Mouse (Mus musculus): ENCODE measurements around the gene Jak2. TPM values are rescaled to one million over a fixed set of nuclear protein-coding genes. Genes with fewer than 3 reads are reported as not detected.
A peak's percentile ranks its signal among the peaks of the same experiment; 100 is the strongest.

Gene Jak2
- polyA plus RNA-seq, 1 experiment from 2014 or later, result 9.8 TPM

DNA sequence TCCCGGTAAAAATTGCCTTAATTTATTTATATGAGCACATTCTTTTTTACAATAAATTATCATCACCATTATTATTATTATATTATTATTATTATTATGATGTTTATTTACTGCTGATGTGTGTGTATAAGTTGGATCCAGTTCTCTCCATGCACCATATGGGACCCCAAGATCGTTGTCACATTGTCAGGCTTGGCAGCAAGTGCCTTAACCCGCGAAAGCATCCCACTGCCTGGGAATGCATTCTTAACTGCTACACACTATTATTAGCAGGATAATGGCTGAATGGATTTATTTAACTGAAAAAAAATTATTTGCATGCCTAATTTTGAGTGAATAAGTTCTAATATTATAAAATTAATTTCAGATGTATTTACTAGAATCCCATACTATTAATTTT is 74.8 kb downstream of the Jak2 start:
- 91% methylated on average over 4 of the region's 4 CpGs for WGBS (ENCODE audit: insufficient replicate concordance)
- Histone ChIP-seq H3K27me3 (ENCODE audit: control insufficient read depth, insufficient read depth, low read length) (no peaks in the 10 kb centered on the region), H3K9ac (ENCODE audit: low read depth, low read length) (no peak overlapping the region), H3K4me3 (ENCODE audit: low read depth, low read length) (no peak overlapping the region), H3K36me3 (ENCODE audit: control insufficient read depth, insufficient read depth, low read length) (no peaks in the 10 kb centered on the region), H3K4me1 (ENCODE audit: control insufficient read depth, insufficient read depth, low read length) (no peaks in the 10 kb centered on the region), H3K4me2 (no peak overlapping the region), H3K27ac (ENCODE audit: low read depth, low read length) (no peak overlapping the region), H3K9me3 (replicated peaks; ENCODE audit: control insufficient read depth, low read length) (no peaks in the 10 kb centered on the region)
- ATAC-seq (replicated peaks; ENCODE audit: insufficient number of reproducible peaks, low FRiP score, low TSS enrichment), result no peak

DNA sequence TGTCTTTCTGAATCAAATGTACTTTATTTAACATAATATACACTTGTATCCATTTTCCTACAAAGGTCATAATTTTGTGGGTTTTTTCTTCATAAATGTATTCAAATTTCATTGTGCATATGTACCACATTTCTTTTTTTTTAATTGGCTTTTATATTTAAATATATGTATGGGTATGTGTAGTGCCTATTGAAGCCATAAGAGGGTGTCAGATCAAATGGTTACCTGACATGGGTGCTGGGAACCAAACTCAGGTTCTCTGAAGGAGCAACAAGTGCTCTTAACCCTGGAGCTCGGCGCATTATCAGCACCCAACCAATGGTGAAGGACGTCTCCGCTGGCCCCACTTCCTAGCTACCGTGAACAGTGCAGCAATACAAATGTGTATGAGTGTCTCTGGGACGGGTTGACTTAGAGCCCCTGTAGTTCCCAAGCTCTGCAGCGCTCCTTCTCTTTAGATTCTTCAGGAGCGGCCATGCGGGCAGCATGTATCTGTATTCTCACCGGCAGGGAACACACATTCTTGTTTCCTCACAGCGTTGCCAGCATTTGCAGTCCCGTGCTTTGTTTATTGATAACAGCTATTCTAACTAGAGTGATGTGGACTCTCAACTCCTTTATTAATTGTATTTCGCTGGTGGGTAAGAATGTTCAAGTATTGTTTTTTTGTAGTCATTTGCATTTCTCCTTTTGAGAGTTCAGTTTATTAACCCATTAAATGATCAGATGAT is 75.4 kb downstream of the Jak2 start:
- no peaks in the 10 kb centered on the region for H3K36me3 ChIP-seq (ENCODE audit: control insufficient read depth, insufficient read depth, low read length)
- WGBS (ENCODE audit: insufficient replicate concordance), result 74% methylated on average over 13 of the region's 13 CpGs
- H3K27me3 ChIP-seq (ENCODE audit: control insufficient read depth, insufficient read depth, low read length), result no peaks in the 10 kb centered on the region
- no peaks in the 10 kb centered on the region for H3K9me3 ChIP-seq (replicated peaks; ENCODE audit: control insufficient read depth, low read length)
- ATAC-seq (replicated peaks; ENCODE audit: insufficient number of reproducible peaks, low FRiP score, low TSS enrichment), result no peak
- H3K9ac ChIP-seq (ENCODE audit: low read depth, low read length), result no peak overlapping the region
- no peak overlapping the region for H3K27ac ChIP-seq (ENCODE audit: low read depth, low read length)
- no peak overlapping the region for H3K4me2 ChIP-seq
- H3K4me3 ChIP-seq (ENCODE audit: low read depth, low read length), result no peak overlapping the region
- H3K4me1 ChIP-seq (ENCODE audit: control insufficient read depth, insufficient read depth, low read length), result no peaks in the 10 kb centered on the region

- Histone ChIP-seq H3K27me3 (ENCODE audit: control insufficient read depth, insufficient read depth, low read length) (no peaks in the 10 kb centered on the region), H3K27ac (ENCODE audit: low read depth, low read length) (no peak within 1 kb of the TSS), H3K4me3 (ENCODE audit: low read depth, low read length) (peak within 1 kb of the TSS; percentile 47), H3K4me2 (peak within 1 kb of the TSS; percentile 82), H3K9ac (ENCODE audit: low read depth, low read length) (peak within 1 kb of the TSS; percentile 63), H3K4me1 (ENCODE audit: control insufficient read depth, insufficient read depth, low read length) (no peaks in the 10 kb centered on the region), H3K9me3 (replicated peaks; ENCODE audit: control insufficient read depth, low read length) (no peaks in the 10 kb centered on the region), H3K36me3 (ENCODE audit: control insufficient read depth, insufficient read depth, low read length) (no peaks in the 10 kb centered on the region)
- no peak for ATAC-seq (replicated peaks; ENCODE audit: insufficient number of reproducible peaks, low FRiP score, low TSS enrichment)
- WGBS (ENCODE audit: insufficient replicate concordance), result 2% methylated on average over 23 of the region's 23 CpGs
Observed at GRCm38 (mm10) chr19:29334068-29334745, 82.6 kb downstream of the Jak2 start, which contains the start of gene Rln1. Gene Rln1, minus strand, starts transcription at chr19:29334670.

GRCm38 (mm10) chr19:29336624-29337023 is 85.0 kb downstream of the Jak2 start:
- no peak overlapping the region for H3K4me3 ChIP-seq (ENCODE audit: low read depth, low read length)

DNA sequence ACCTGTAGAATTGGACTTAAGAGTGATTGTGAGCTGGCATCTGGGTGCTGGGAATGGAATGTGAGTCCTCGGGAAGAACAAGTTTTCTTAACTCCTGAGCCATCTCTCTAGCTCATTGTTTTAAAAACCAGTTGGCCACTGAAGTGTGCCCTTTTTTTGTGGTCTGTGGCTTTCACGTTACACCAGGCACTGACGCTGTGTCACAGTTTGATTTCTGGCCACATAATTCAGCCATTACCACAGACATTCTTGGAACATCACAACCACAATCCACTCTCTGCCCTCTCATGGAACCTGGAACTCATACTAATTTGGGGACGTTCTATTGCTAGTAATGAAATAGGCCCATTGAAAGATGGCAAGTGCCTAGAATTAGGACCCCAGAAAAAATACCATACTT is 89.4 kb downstream of the Jak2 start:
- Histone ChIP-seq H3K27me3 (ENCODE audit: control insufficient read depth, insufficient read depth, low read length) (no peaks in the 10 kb centered on the region), H3K4me1 (ENCODE audit: control insufficient read depth, insufficient read depth, low read length) (no peaks in the 10 kb centered on the region), H3K27ac (ENCODE audit: low read depth, low read length) (no peak overlapping the region), H3K9me3 (replicated peaks; ENCODE audit: control insufficient read depth, low read length) (no peaks in the 10 kb centered on the region), H3K9ac (ENCODE audit: low read depth, low read length) (no peak overlapping the region), H3K4me3 (ENCODE audit: low read depth, low read length) (no peak overlapping the region), H3K4me2 (no peak overlapping the region), H3K36me3 (ENCODE audit: control insufficient read depth, insufficient read depth, low read length) (no peaks in the 10 kb centered on the region)
- WGBS (ENCODE audit: insufficient replicate concordance), result 81% methylated on average over 4 of the region's 4 CpGs
- ATAC-seq (replicated peaks; ENCODE audit: insufficient number of reproducible peaks, low FRiP score, low TSS enrichment), result no peak

More at GRCm38 (mm10) chr19:29336624-29337023, 85.0 kb downstream of the Jak2 start:
- no peaks in the 10 kb centered on the region for H3K4me1 ChIP-seq (ENCODE audit: control insufficient read depth, insufficient read depth, low read length)
- H3K27me3 ChIP-seq (ENCODE audit: control insufficient read depth, insufficient read depth, low read length), result no peaks in the 10 kb centered on the region
- no peak for ATAC-seq (replicated peaks; ENCODE audit: insufficient number of reproducible peaks, low FRiP score, low TSS enrichment)
- H3K9me3 ChIP-seq (replicated peaks; ENCODE audit: control insufficient read depth, low read length), result no peaks in the 10 kb centered on the region
- no peak overlapping the region for H3K4me2 ChIP-seq
- H3K9ac ChIP-seq (ENCODE audit: low read depth, low read length), result no peak overlapping the region
- no peaks in the 10 kb centered on the region for H3K36me3 ChIP-seq (ENCODE audit: control insufficient read depth, insufficient read depth, low read length)
- no peak overlapping the region for H3K27ac ChIP-seq (ENCODE audit: low read depth, low read length)
- WGBS (ENCODE audit: insufficient replicate concordance), result 77% methylated on average over 2 of the region's 2 CpGs

- Histone ChIP-seq H3K9me3 (replicated peaks; ENCODE audit: control insufficient read depth, low read length) (no peaks in the 10 kb centered on the region), H3K4me1 (ENCODE audit: control insufficient read depth, insufficient read depth, low read length) (no peaks in the 10 kb centered on the region), H3K27ac (ENCODE audit: low read depth, low read length) (no peak overlapping the region), H3K4me3 (ENCODE audit: low read depth, low read length) (no peak overlapping the region), H3K27me3 (ENCODE audit: control insufficient read depth, insufficient read depth, low read length) (no peaks in the 10 kb centered on the region), H3K4me2 (no peak overlapping the region), H3K36me3 (ENCODE audit: control insufficient read depth, insufficient read depth, low read length) (no peaks in the 10 kb centered on the region), H3K9ac (ENCODE audit: low read depth, low read length) (no peak overlapping the region)
- WGBS (ENCODE audit: insufficient replicate concordance), result 66% methylated on average over 6 of the region's 6 CpGs
- ATAC-seq (replicated peaks; ENCODE audit: insufficient number of reproducible peaks, low FRiP score, low TSS enrichment), result no peak
Observed at GRCm38 (mm10) chr19:29342281-29342680, 90.7 kb downstream of the Jak2 start.

DNA sequence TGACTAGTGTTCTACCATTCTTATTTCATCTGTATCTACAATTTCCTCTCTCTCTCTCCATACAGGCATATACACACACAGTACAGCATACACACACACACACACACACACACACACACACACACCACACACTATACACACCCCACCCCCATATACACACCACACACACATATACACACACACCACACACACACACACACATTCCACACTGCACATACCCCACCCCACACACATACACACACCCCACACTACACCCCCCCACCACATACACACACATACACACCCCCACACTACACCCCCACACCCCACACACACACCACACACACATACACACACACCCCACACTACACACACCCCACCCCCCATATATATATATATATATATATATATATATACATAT is 93.2 kb downstream of the Jak2 start:
- H3K27me3 ChIP-seq (ENCODE audit: control insufficient read depth, insufficient read depth, low read length), result no peaks in the 10 kb centered on the region
- no peak for ATAC-seq (replicated peaks; ENCODE audit: insufficient number of reproducible peaks, low FRiP score, low TSS enrichment)
- H3K9me3 ChIP-seq (replicated peaks; ENCODE audit: control insufficient read depth, low read length), result no peaks in the 10 kb centered on the region
- H3K4me2 ChIP-seq, result no peak overlapping the region
- no peaks in the 10 kb centered on the region for H3K36me3 ChIP-seq (ENCODE audit: control insufficient read depth, insufficient read depth, low read length)
- H3K4me1 ChIP-seq (ENCODE audit: control insufficient read depth, insufficient read depth, low read length), result no peaks in the 10 kb centered on the region
- no peak overlapping the region for H3K4me3 ChIP-seq (ENCODE audit: low read depth, low read length)
- no peak overlapping the region for H3K27ac ChIP-seq (ENCODE audit: low read depth, low read length)
- no peak overlapping the region for H3K9ac ChIP-seq (ENCODE audit: low read depth, low read length)

GRCm38 (mm10) chr19:29345636-29346035 is 94.0 kb downstream of the Jak2 start:
- Histone ChIP-seq H3K4me1 (ENCODE audit: control insufficient read depth, insufficient read depth, low read length) (no peaks in the 10 kb centered on the region), H3K36me3 (ENCODE audit: control insufficient read depth, insufficient read depth, low read length) (no peaks in the 10 kb centered on the region), H3K9ac (ENCODE audit: low read depth, low read length) (no peak overlapping the region), H3K27ac (ENCODE audit: low read depth, low read length) (no peak overlapping the region), H3K9me3 (replicated peaks; ENCODE audit: control insufficient read depth, low read length) (no peaks in the 10 kb centered on the region), H3K4me3 (ENCODE audit: low read depth, low read length) (no peak overlapping the region), H3K27me3 (ENCODE audit: control insufficient read depth, insufficient read depth, low read length) (no peaks in the 10 kb centered on the region), H3K4me2 (no peak overlapping the region)
- 84% methylated on average over 6 of the region's 6 CpGs for WGBS (ENCODE audit: insufficient replicate concordance)
- ATAC-seq (replicated peaks; ENCODE audit: insufficient number of reproducible peaks, low FRiP score, low TSS enrichment), result no peak

DNA sequence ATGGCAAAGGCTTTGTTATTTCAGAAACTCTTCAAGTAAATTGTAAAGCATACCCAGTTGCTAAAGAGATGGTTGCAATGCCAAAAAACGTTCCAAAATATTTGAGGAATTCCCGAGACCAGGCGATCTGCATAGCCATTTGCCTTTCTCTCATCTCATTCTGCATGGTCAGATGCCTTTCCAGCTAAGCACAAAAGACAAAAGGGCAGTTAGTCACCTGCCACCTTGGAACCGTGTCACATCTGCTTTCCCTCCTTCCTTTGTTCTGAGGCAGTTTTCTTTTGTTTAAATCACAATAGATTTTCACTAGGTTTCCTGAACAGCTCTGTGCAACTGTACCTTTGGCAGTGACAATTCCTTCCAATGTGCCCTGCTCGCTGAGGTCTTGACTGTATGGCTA is 99.4 kb downstream of the Jak2 start:
- no peaks in the 10 kb centered on the region for H3K4me1 ChIP-seq (ENCODE audit: control insufficient read depth, insufficient read depth, low read length)
- H3K9me3 ChIP-seq (replicated peaks; ENCODE audit: control insufficient read depth, low read length), result no peaks in the 10 kb centered on the region
- 53% methylated on average over 5 of the region's 5 CpGs for WGBS (ENCODE audit: insufficient replicate concordance)
- no peak overlapping the region for H3K27ac ChIP-seq (ENCODE audit: low read depth, low read length)
- no peak overlapping the region for H3K9ac ChIP-seq (ENCODE audit: low read depth, low read length)
- no peaks in the 10 kb centered on the region for H3K27me3 ChIP-seq (ENCODE audit: control insufficient read depth, insufficient read depth, low read length)
- H3K36me3 ChIP-seq (ENCODE audit: control insufficient read depth, insufficient read depth, low read length), result no peaks in the 10 kb centered on the region
- ATAC-seq (replicated peaks; ENCODE audit: insufficient number of reproducible peaks, low FRiP score, low TSS enrichment), result no peak
- H3K4me2 ChIP-seq, result no peak overlapping the region
- no peak overlapping the region for H3K4me3 ChIP-seq (ENCODE audit: low read depth, low read length)

Data from heart, embryonic 11.5 days (tissue).